8 mouse cellular contexts compared by ENCODE assay signal in genomic region chr3:62159031-62159430, GRCm38 (mm10).
DNase-seq lines count a peak whose midpoint lies in the region; ATAC-seq and TF ChIP-seq lines count a peak whose summit lies in the region.

No protein-coding gene starts in this region.

- H3K4me2 ChIP-seq in intestine, embryonic 14.5 days (ENCODE audit: low read length), result no peak overlapping the region
- no peak overlapping the region for H3K4me2 ChIP-seq in liver, embryonic 15.5 days
- no peak overlapping the region for H3K4me2 ChIP-seq in neural tube, embryonic 12.5 days (replicated peaks)

- TF ChIP-seq POLR2A in MEL (IDR thresholded peaks at IDR 0.05; ENCODE audit: control insufficient read depth in 1 of 2, insufficient read depth in 1 of 2, low read depth in 1 of 2, low read length in 2 of 2, poor library complexity in 1 of 2), result no peak

- no peak overlapping the region for H3K4me3 ChIP-seq in MEL (ENCODE audit: control insufficient read depth in 1 of 2, insufficient read depth in 1 of 2, low read depth in 2 of 2, low read length in 2 of 2)
- no peak overlapping the region for H3K4me3 ChIP-seq in intestine, embryonic 14.5 days (ENCODE audit: low read depth, low read length)
- no peak overlapping the region for H3K4me3 ChIP-seq in liver, embryonic 15.5 days (replicated peaks)
- no peak overlapping the region for H3K4me3 ChIP-seq in neural tube, embryonic 12.5 days

- TF ChIP-seq EP300 in MEL (IDR thresholded peaks at IDR 0.05; ENCODE audit: low read depth in 1 of 2, low read length in 2 of 2), result no peak

- TF ChIP-seq RAD21 in MEL (IDR thresholded peaks at IDR 0.05; ENCODE audit: low read depth, low read length), result no peak

- no peak overlapping the region for H3K9ac ChIP-seq in MEL (ENCODE audit: control insufficient read depth, low read depth, low read length, poor library complexity, severe bottlenecking)
- no peak overlapping the region for H3K9ac ChIP-seq in intestine, embryonic 14.5 days (ENCODE audit: low read length)
- no peak overlapping the region for H3K9ac ChIP-seq in liver, embryonic 15.5 days
- H3K9ac ChIP-seq in neural tube, embryonic 12.5 days, result no peak overlapping the region

- no peaks in the 10 kb centered on the region for H3K9me3 ChIP-seq in MEL (replicated peaks; ENCODE audit: insufficient read depth, low read length)
- H3K9me3 ChIP-seq in intestine, embryonic 14.5 days (ENCODE audit: control insufficient read depth, low read length), result peaks cover 15% of the 10 kb centered on the region
- H3K9me3 ChIP-seq in liver, embryonic 15.5 days (replicated peaks), result peaks cover 9% of the 10 kb centered on the region
- peaks cover 16% of the 10 kb centered on the region for H3K9me3 ChIP-seq in neural tube, embryonic 12.5 days

- ATAC-seq in intestine, embryonic 14.5 days (replicated peaks; ENCODE audit: low FRiP score, low TSS enrichment, low read depth), result peak; percentile 100
- ATAC-seq in liver, embryonic 15.5 days (ENCODE audit: insufficient read depth), result peak; percentile 100
- peak; percentile 91 for ATAC-seq in neural tube, embryonic 12.5 days (ENCODE audit: low FRiP score, low read depth)

- no peak overlapping the region for H3K27ac ChIP-seq in MEL (ENCODE audit: control insufficient read depth, low read depth, low read length)
- H3K27ac ChIP-seq in intestine, embryonic 14.5 days (ENCODE audit: low read depth), result no peak overlapping the region
- H3K27ac ChIP-seq in liver, embryonic 15.5 days (replicated peaks), result no peak overlapping the region
- H3K27ac ChIP-seq in neural tube, embryonic 12.5 days, result no peak overlapping the region

- DNase-seq in 416B (ENCODE audit: low read depth) (peak; percentile 45), MEL (ENCODE audit: low read depth, low spot score) (peak; percentile 48)
- DNase-seq in cerebellum, postnatal 10 days, result peak; percentile 85 to 88
- peak; percentile 77 for DNase-seq in gastrocnemius, postnatal 14 days
- DNase-seq in intestine, embryonic 14.5 days (ENCODE audit: low spot score), result peak; percentile 67
- DNase-seq in yolk sac, embryonic 10.5 days (ENCODE audit: low spot score), result peak; percentile 77

- no peaks in the 10 kb centered on the region for H3K27me3 ChIP-seq in MEL (ENCODE audit: control insufficient read depth in 1 of 2, insufficient read depth in 2 of 2, low read length in 2 of 2)
- H3K27me3 ChIP-seq in intestine, embryonic 14.5 days (replicated peaks; ENCODE audit: control insufficient read depth, insufficient read depth, low read length), result no peaks in the 10 kb centered on the region
- no peaks in the 10 kb centered on the region for H3K27me3 ChIP-seq in liver, embryonic 15.5 days
- no peaks in the 10 kb centered on the region for H3K27me3 ChIP-seq in neural tube, embryonic 12.5 days (replicated peaks)

- no peaks in the 10 kb centered on the region for H3K4me1 ChIP-seq in MEL (ENCODE audit: control insufficient read depth in 1 of 2, insufficient read depth in 2 of 2, low read length in 2 of 2)
- H3K4me1 ChIP-seq in intestine, embryonic 14.5 days (replicated peaks; ENCODE audit: control insufficient read depth, insufficient read depth, low read length), result no peaks in the 10 kb centered on the region
- no peaks in the 10 kb centered on the region for H3K4me1 ChIP-seq in liver, embryonic 15.5 days (replicated peaks)
- no peaks in the 10 kb centered on the region for H3K4me1 ChIP-seq in neural tube, embryonic 12.5 days

- intact Hi-C loops in gastrocnemius, postnatal 14 days (cut with DNase I; ENCODE audit: low total_unique reads), result no loop called here

- WGBS in intestine, embryonic 14.5 days, result 63% methylated on average over 22 of the region's 22 CpGs
- WGBS in liver, embryonic 15.5 days (ENCODE audit: insufficient replicate concordance), result 43% methylated on average over 22 of the region's 22 CpGs
- 60% methylated on average over 22 of the region's 22 CpGs for WGBS in neural tube, embryonic 12.5 days

- no peaks in the 10 kb centered on the region for H3K36me3 ChIP-seq in MEL (ENCODE audit: control insufficient read depth in 1 of 2, insufficient read depth in 2 of 2, low read length in 2 of 2)
- H3K36me3 ChIP-seq in intestine, embryonic 14.5 days (ENCODE audit: control insufficient read depth, insufficient read depth, low read length), result no peaks in the 10 kb centered on the region
- H3K36me3 ChIP-seq in liver, embryonic 15.5 days (replicated peaks), result no peaks in the 10 kb centered on the region
- H3K36me3 ChIP-seq in neural tube, embryonic 12.5 days, result no peaks in the 10 kb centered on the region

- no peaks in the 10 kb centered on the region for H3K79me2 ChIP-seq in MEL (ENCODE audit: control insufficient read depth, insufficient read depth, low read length, poor library complexity)

- no peak for TF ChIP-seq CTCF in MEL (IDR thresholded peaks at IDR 0.05 in 2 of 3, conservative IDR thresholded peaks at IDR 0.05 in 1 of 3; ENCODE audit: control insufficient read depth in 1 of 3, insufficient read depth in 1 of 3, low read depth in 2 of 3, low read length in 3 of 3, poor library complexity in 1 of 3, severe bottlenecking in 1 of 3)

TF ChIP-seq in MEL, 35 proteins besides CTCF, POLR2A, EP300 and RAD21:
- TF ChIP-seq E2F4 (IDR thresholded peaks at IDR 0.05; ENCODE audit: borderline replicate concordance, low read depth, low read length) (no peak), POLR2AphosphoS2 (IDR thresholded peaks at IDR 0.05; ENCODE audit: low read length) (no peak), ZC3H11A (IDR thresholded peaks at IDR 0.05; ENCODE audit: low read depth, low read length) (no peak), RCOR1 (IDR thresholded peaks at IDR 0.05; ENCODE audit: low read depth, low read length) (no peak), GABPA (IDR thresholded peaks at IDR 0.05; ENCODE audit: low read depth, low read length) (no peak)
